Mouse (Mus musculus) heart, adult 2 months (tissue): ENCODE data around the gene Clcn3.
A peak's percentile ranks its signal among the peaks of the same experiment; 100 is the strongest.

ENCODE experiments used
- CTCF ChIP-seq: fragments of 200-600 bp; IDR thresholded peaks from 2 replicates; pipeline ENCODE4 v1.8.1; 2022; ENCODE audit warnings: antibody characterized with exemption, mild to moderate bottlenecking, moderate library complexity
- POLR2A ChIP-seq: fragments of 200-500 bp; IDR thresholded peaks from 2 replicates; pipeline ENCODE4 v1.6.1; 2011; ENCODE audit warnings: mild to moderate bottlenecking, low read depth, low read length, control low read depth; ENCODE audit not compliant: insufficient read depth

- TF ChIP-seq POLR2A (peak; percentile 87), CTCF (0 out of 2 replicates have a peak, but pooled peaks have one; percentile 6)
Measured at GRCm38 (mm10) chr8:60982701-60983687, at the start of gene Clcn3.
